Mouse (Mus musculus) B cell, adult 2 months (primary cell): ENCODE measurements around the gene Fat3.

Source experiments
- DNase-seq, 2 experiments: peaks; one replicate each; pipeline ENCODE4 v3.0.0; 2022

Gene Fat3

DNA sequence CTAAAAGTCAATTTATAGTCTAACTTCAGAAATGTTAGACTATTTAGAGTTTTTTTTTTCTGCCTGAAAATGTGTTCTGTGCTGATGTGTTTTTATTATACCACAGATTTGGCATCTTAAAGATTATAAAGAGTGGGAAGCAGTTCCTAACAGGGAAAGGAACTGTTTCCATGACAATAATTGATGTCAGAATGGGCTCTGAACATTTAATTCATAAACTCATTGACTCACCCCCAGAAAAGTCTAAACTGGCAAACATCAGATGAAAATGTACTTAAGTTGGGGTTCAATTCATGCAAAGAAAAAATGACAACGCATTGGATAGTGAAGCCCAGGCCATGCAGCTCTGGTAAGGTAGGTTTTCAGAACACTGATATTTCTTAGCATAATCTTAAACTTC lies 193.3 kb downstream of the Fat3 start:
- no peak for DNase-seq

DNA sequence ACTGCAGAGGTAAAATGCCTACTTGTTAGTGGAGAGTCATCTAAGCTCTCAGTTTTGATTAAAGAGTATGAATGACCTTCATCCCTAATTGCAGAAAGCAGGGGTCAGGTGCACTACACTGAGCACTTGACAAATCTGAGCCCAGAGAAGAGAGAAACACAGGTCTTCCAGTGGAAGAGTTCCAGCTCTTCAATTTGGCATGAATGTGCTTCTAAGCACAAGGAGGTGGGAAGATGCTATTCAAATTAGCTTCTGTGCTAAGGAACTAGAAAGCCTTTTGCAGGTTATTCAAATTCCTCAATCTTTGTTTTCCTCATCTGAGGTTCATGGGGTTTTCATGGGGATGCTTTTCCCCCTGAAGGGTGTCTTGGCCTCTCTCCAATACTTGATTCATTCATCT lies 194.9 kb downstream of the Fat3 start:
- DNase-seq: no peak

DNA sequence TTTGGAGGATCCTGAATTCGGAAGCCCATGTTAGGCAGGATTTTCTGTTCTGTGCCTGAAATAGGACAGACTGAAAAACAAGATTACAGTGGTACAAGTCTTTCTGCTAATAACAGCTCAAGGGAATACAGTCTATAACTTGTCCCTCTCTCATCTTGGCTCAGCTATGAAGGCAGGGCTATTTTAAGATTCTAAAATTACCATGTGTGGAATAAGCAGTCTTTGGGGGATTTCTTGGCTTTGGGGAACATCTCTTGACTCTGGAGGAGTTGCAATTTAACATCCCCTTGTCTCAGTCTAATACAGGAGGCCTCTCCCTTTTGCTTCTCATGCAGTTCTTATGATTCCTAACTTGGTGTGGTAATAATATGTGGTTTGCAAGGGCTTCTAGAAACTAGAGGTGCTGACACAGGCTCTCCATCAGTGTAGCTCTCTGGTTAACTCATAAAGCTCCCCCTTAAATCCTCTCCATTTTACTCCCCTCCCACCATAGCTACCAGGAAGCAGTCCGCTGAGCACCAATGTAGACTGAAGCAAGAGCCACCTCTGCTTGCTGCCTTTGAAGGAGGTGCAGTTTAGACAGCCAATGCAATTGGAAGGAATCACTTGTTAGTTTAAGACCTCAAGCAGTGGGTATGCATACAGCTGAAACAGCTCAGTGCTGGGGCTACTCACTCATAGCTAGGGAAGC lies 195.5 kb downstream of the Fat3 start:
- no peak for DNase-seq

DNA sequence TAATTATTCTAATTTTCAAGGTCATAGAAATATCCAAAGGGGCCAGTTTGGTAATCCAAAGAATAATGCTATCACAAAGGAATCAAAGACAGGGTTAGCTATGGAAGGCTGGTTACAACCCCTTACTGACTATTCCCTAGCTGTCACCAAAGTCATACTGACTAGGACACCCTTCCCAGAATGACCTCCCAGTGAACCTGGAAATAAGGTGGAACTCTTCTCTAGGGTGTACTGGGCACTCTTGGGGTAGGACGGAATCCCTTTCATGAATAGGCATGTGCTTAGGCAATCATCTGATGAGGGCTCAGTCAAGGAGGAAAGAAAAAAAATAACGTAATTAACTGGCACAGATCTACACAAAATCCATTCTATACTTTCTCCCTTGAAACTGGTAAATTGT lies 196.1 kb downstream of the Fat3 start:
- no peak for DNase-seq

DNA sequence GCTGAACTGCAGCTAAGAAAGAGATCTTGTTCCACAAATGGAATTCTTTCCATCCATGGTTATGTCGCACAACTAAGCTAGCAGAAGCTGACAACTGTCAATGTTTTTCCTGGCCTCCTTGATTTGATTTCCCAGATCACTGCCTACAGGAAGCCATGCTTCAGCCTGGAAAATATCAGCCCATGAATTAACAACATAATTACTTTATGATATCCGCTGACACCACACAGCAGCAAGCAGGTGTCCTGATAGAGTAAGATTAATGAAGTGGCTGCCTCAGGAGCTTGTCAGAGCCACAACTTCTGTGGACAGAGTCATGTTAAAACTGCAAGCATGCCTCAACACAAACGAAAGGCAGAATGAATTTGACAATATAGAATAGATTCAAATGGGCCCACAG lies 198.6 kb downstream of the Fat3 start:
- no peak for DNase-seq

DNA sequence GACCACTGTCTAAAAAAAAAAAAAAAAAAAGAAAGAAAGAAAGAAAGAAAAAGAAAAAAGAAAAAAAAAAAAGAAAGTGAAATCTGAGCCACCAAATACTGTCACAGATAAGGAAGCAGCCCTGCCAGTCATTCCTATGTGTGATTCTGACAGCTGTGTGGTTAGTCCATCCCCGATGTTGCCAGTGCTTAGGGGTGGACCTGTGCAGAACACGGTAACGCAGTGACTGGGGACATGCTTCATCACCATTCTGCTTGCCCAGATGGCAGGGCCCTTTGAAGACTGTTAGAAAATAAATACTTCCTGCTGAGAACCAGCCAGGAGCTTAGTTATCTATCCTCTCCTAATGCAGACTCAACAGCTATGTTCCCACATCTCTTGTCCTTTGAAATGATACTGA lies 203.2 kb downstream of the Fat3 start:
- no peak for DNase-seq

DNA sequence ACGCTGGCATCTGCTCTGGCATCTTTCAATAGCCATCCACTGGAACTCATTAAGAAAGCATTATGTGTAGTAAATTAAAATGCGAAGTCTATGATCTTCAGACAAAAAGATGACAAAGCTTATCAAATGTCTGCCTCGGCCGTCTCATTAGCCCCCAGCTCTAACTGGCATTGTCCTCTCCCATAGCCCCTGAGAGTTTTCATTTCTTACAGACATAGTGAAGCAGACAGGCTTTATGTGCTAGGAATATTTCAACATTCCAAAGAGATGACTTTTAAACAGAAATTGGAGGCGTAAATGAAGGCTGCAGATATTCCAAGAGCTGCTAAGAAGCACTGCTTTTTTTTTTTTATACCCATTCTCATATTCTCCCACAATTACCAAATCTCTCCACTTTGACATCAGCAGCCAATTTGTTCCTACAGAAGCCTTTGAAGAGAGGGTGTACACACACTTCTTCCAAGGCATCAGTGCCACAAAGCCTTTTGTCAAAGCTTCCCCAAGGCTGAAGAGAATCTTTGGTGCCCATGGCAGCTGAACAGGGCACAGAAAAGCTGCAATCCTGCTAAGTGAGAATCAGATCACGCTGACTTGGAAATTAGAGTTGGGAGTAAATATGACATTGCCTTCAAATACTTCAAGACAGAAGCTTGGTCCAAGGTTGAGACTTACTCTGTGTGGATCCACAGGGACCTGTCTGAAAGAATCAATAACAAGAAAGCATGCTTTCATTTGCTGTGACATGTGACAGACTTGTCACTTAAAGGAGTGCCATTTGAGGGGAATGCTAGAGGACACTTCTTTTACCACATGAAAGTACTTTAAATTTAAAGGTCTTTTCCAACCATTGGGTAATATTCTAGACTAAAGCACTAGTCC lies 206.9 kb downstream of the Fat3 start:
- DNase-seq: no peak

DNA sequence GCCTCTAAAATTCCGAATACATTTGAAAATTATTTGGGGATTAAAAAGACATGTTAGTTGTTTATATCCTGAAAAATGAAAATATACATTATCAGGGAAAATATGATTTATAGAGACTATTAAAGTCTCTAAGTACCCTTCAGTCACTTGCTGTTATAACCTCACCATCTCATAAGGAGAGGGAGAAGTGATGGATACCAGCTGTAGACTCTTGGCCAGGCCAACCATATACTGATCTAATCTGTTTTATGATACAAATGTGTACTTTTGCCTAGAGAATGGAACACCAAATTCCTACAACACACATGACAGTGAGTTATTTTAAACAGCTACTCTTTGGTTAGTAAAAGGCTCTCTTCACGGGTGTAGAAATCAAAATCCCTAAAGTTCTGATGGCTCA lies 208.6 kb downstream of the Fat3 start:
- DNase-seq: no peak

DNA sequence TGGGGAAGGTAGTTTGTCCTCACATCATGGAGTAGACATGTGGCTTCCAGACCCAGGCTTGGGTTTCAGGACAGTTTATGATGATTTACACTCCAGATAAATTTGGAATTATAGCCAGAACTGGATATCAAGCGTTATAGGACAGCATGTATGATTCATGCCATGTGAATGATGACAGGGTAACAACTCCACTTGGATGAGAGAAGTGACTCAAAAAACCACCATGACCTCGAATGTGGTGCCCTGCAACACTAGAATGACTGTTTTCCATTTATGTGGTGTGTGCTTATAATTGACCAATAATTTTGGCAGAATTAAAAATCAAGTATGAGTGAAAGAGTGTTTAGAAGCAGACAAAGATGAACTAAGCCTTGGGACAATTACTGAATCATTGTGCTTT lies 210.2 kb downstream of the Fat3 start:
- no peak for DNase-seq

DNA sequence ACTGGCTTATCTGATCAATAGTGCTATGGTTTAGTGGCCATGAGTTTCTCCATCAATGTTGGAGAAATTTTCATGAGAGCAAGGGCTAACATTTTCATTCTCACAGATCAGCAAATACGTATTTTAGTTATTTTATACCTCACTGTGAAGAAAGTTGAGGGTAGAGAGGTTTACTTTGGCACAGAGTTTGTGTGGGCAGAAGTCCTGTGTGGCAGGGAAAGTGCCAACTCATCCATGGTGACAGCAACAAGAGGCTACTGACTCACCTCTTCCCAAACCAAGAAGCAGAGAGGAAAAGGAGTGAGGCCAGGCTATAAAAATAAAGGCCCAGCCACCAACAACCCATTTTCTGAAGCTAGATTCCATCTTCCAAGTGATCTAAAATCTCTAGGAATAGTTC lies 218.1 kb downstream of the Fat3 start:
- DNase-seq: no peak

DNA sequence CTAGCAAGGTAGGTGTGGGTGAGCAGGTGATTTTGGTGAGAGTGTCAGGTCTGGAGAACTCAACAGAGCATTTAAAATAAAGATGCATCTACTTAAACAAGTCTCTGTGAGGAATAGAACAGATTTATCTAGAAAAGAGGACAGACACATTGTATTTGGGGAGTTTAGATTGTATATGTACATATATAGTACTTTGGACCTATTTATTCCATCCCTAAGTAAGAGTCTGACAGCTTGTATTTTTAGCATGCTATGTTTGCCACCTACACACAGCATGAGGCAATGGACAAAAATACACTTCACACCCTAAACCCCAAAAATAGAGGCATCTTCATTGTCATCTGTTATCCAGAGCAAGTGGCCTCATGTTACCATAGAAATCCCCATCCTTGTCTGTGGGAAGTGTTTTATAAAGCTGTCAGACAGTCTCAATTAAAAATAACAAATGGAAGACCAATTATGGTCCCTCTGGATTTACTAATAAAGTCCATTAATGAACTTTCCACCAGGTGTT lies 218.7 kb downstream of the Fat3 start:
- no peak for DNase-seq

DNA sequence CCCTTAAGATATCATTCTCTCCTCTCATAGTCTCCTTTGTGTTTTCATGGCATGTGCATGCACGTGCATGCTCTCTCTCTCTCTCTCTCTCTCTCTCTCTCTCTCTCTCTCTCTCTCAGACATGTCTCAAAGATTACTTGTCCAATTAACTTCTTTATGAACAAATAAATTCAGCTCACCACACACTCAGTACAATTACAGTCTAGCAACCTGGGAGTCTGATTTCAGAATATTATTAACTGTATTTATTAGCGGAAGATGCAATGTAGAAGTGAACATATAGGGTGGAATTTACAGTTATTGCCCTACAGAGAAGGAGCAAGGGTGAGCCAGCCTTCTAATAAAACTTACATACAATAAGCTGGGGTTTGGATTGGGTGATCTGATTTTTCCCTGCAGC lies 225.5 kb downstream of the Fat3 start:
- DNase-seq: no peak

DNA sequence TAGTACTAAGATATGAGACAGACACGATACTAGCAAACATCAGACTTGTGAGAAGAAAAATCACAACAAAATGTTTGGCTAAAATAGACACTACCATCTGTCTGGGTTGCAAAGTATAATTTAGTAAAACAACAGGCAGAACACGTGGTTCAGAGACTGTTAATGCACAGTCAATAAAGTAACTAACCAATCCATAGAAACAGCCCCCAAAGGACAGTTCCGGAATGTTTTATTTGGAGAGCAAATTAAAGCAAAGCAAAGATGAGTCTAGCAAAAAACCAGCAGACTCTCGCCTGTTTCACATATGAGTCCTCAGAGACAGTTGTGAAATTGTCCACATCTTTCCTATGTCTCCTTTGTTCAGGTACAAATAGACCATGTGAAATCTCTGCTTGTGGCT lies 227.0 kb downstream of the Fat3 start:
- DNase-seq: no peak

DNA sequence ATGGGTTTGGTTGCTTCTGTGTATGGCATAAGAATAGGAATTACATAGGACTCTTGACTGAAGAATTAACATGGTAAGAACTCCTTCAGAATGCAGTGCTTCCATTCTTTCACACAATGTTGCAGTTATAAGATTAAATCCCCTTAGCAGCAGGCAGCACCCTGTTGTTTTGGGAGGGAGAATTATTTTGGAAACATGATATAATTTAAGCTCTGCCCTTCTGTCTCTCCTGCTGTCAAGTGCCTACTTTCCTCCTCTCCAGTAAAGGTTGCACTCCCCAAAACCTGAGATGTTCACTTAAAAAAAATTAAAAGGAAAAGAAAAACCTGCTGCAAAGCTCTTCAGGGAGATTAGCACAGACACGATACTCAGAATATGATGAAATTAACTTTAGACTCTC lies 228.3 kb downstream of the Fat3 start:
- DNase-seq: no peak

DNA sequence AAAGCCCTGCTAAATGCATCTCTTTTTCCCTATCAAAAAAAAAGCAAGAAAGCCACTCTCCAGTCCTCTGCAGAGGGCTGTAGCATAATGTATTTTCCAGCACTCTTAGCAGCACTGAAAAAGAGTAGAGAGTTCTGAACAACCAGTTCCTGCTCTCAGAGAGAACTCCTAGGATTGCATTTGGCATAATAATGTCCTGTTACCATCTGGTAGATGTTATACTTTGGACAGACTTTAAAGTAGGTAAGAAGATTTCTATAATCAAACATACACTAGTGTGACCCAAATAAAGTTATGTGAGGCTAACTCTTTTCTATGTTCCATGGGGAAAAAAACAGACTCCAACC lies 230.3 kb downstream of the Fat3 start:
- DNase-seq: no peak

DNA sequence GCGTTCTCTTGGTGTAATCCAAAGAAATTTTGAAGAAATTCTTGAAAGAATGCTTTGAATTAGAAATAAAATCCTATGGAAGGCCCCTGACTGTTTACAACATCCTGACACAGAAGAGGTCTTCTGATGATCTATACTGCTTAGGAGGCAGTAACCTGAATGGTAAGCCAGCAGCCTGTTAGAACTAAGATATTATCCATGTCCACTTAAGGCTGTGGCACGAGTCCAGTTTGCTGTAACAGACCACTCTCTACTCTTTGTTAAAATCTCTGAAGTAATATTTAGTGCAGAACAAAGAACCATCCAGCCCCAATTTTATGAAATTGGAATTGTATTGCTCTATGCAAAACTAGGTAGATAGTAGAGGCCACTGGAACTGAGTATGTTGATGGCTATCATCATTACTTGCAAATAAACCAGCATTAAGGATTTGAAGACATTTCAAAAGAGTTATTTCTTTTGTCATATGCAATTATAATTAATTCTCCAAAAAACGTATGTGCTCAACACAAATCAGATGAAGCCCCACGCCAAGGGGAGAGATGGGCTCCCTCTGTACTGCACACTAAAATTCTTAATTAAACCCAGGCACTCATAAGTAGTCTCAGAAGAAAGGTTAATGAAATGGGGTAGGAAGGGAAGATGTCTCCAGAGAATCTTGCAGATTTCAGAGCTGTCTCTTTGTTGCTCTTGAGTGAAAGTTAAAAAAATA lies 230.9 kb downstream of the Fat3 start:
- no peak for DNase-seq

DNA sequence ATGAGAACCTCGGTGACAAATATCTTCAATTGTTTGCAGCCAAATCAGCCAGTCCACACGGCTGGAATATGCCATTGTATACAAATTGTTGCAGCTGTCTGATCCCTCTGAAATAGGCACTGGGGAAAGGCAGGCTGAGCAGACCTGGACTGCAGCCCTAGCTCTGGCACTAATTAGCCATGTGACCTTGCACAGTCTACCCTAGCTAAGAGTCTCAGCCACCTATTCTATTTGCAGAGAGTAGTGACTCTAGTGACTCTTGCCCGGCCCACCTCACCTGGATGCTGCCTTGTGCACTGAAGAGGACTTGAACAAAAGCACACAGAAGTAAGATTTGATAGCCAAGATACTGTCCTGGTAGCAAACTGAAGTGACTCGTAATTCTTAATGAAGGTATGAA lies 235.6 kb downstream of the Fat3 start:
- DNase-seq: no peak

DNA sequence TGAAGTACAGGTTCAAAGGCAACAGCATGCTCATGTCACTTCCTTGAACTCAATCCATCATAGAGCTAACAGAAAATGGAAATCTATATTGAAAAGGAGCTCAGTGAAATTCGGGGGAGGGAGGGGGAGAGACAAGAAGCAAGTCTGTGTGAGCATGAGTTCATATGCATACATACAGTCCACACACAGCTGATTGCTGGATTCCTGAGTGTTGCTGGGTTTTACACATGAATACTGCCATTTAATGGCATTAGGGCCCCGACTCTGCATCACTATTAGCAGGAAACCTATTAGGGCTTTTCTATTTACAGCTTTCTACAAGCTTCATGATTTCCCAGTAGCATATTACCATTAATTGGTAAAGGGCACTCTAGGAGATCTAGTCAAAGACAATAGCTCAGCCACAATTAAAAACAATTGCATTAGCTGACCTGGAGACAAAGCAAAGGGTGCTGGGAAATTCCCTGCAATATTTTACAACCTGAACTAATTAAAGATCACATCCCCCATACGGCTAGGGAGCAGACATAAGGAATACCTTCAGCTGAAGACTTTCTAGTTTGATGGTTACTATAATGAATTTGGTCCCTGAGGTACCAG lies 243.7 kb downstream of the Fat3 start:
- DNase-seq: no peak

DNA sequence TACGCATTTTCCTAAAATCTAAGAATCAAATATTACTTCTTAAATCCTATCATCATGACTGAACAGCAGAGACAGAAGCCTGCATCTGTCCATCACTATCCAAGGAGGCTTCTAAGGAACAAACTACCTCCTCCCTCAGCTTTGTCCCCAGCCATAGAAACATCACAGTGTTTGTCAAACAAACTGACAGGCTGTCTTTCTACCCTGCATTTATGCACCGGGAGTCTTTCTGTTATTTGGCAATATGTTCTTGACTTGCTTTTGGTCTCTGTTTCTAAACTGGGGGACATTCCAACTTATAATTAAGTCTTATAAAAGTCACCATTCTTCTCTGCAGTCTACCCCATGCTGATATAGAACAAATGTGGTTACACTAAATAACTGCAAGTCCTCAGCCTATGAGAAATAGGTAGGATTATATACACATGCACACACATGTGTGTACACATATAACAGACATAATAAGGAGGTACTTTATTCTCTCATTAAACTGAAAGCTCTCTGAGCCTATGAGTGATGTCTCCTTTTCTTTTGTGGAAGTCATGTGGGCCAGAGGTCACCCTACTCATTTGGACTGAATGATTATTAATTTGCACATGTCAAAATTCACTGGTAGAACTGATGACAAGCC lies 244.4 kb downstream of the Fat3 start:
- no peak for DNase-seq

DNA sequence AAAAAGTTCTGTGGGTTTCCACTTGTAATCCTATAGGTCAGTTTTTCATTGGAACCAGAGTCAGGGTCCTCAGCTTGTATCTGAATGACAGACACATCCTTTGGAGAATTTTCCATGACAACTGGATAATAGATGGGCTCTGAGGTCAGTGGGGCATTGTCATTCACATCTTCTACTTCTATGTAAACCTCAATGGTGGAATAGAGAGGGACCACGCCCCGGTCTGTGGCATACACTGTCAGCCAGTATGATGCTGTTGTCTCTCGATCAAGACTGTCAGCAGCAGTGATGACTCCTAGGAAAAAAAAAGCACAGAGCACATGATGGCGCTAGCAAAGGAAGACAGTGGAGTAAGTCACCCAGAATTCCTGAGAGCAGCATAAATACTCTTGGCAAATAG lies 254.3 kb downstream of the Fat3 start:
- DNase-seq: no peak

DNA sequence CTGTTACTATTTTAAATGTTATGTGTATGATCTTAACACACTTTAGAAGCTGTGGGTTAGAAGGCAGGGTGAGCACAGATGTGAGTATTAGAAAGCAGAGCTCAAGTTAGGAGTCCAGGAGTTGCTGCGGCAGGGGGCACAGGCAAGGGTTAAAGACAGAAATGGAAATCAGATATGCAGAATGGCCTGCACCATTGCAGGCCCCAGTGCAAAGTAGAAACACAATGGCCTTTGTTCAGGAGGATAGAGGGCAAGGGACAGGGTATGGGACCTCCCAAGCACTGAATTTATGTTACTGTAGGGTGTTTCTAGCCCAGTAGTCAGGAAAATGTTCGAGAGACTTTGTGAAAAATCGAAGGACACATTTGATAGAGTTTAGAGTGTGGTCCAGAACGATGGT lies 269.5 kb downstream of the Fat3 start:
- DNase-seq: no peak

DNA sequence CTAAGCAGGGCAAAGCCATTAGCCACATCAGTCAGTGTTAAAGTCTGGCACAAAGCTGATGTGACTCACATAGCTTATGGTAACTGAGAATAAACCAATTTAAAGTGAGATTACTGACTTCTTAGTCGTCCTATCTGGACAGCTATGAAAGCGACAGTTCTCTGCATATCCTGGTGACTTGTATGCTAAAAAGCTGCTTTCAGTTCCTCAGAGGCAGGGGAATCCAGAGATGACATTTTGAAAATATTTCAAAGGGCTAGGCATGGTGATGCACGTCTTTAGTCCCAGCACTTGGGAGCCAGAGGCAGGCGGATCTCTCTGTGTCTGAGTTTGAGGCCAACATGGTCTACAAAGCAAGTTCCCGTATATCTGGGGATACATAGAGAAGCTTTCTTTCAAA lies 272.2 kb downstream of the Fat3 start:
- no peak for DNase-seq

DNA sequence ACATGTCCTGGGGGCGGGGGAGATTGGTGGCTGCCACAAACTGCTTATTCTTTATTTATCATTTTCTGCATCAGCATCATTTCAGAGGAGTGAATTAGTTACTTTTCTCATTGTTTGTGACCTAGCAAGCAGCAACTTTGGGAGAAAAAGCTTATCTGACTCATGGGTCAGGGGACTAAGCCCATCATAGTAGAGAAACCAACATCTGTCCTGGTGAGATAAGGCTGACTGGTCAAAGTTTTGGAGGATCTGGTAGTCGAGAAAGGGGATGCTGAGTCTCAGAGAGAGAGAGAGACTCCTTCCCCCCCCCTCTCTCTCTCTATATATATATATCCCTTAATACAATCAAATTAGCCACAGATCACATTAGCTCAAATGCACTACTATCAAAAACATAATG lies 273.7 kb downstream of the Fat3 start:
- no peak for DNase-seq
